Comparison of ENCODE assay signal across 18 mouse cellular contexts in genomic region chr3:105000561-105000960, GRCm38 (mm10). TPM values are rescaled to one million over a fixed set of nuclear protein-coding genes. Genes with fewer than 3 reads are reported as not detected.
DNase-seq lines count a peak whose midpoint lies in the region; ATAC-seq and TF ChIP-seq lines count a peak whose summit lies in the region.
"Had no signal": no experiment of that assay in that cellular context is flagged by ENCODE, and none has a peak within 500 bp of the region (broad histone marks: within the 10 kb centered on the region; RNA-seq: fewer than 3 reads in every experiment).

No protein-coding gene starts in this region.

- peaks cover 34% of the 10 kb centered on the region for H3K36me3 ChIP-seq in heart, embryonic 10.5 days
- no peaks in the 10 kb centered on the region for H3K36me3 ChIP-seq in CH12.LX (replicated peaks in 1 of 2; ENCODE audit: control insufficient read depth in 1 of 2, insufficient read depth in 1 of 2, low read length in 1 of 2)
- H3K36me3 ChIP-seq in forebrain, embryonic 15.5 days, result peaks cover 24% of the 10 kb centered on the region

- no peak for TF ChIP-seq RAD21 in CH12.LX (IDR thresholded peaks at IDR 0.05; ENCODE audit: low read depth, low read length)

- dilution Hi-C loops in CH12.LX (cut with MboI; ENCODE audit: extremely low pct_ligation_motif_present, extremely low pct_unique_long_range_greater_than_20kb, low sequenced_read_pairs), result no loop called here

- DNase-seq in heart, embryonic 10.5 days (ENCODE audit: low spot score), result peak; percentile 46
- no peak for DNase-seq in heart, postnatal 14 days
- DNase-seq in CH12.LX (ENCODE audit: extremely low read depth), result no peak
- peak; percentile 74 to 77 for DNase-seq in adrenal gland, postnatal 36 days
- DNase-seq in lung, postnatal 14 days, result peak; percentile 43
- DNase-seq in right cerebral cortex, postnatal 10 days (ENCODE audit: low spot score in 2 of 2), result no peak
- DNase-seq in cerebellum, adult 18-20 months, result no peak
- DNase-seq: kidney, adult 8-10 months; liver; retina, postnatal 1 day had no signal

- H3K9ac ChIP-seq in CH12.LX (ENCODE audit: insufficient read depth, low read depth), result no peak overlapping the region
- no peak overlapping the region for H3K9ac ChIP-seq in forebrain, embryonic 15.5 days (replicated peaks)
- H3K9ac ChIP-seq: embryonic facial prominence, embryonic 13.5 days; hindbrain, embryonic 12.5 days; neural tube, embryonic 13.5 days had no signal

- ATAC-seq in forebrain, embryonic 15.5 days (replicated peaks), result no peak
- ATAC-seq: forebrain, embryonic 14.5 days had no signal

- TF ChIP-seq EP300 in CH12.LX (IDR thresholded peaks at IDR 0.05; ENCODE audit: low read length), result 0 out of 2 replicates have a peak, but pooled peaks have one; percentile 10

- WGBS in heart, embryonic 10.5 days, result 85% methylated on average over 8 of the region's 8 CpGs
- WGBS in forebrain, embryonic 15.5 days, result 79% methylated on average over 8 of the region's 8 CpGs

- peaks cover 67% of the 10 kb centered on the region for H3K4me1 ChIP-seq in heart, embryonic 10.5 days
- peaks cover 0 to 7% of the 10 kb centered on the region in 2 experiments; a peak in 2 of 4 replicates for H3K4me1 ChIP-seq in CH12.LX (ENCODE audit: control insufficient read depth in 1 of 2, insufficient read depth in 2 of 2)
- peaks cover 30% of the 10 kb centered on the region for H3K4me1 ChIP-seq in forebrain, embryonic 15.5 days

- in situ Hi-C loops in CH12.LX (cut with MboI; ENCODE audit: low pct_ligation_motif_present, low pct_unique_long_range_greater_than_20kb, low sequenced_read_pairs), result no loop called here

- intact Hi-C loops in heart, postnatal 14 days (cut with DNase I), result no loop called here

- no peak overlapping the region for H3K4me3 ChIP-seq in heart, embryonic 10.5 days
- no peak overlapping the region for H3K4me3 ChIP-seq in CH12.LX (replicated peaks in 1 of 3; ENCODE audit: low read depth in 2 of 3, low read length in 2 of 3, poor library complexity in 1 of 3)
- H3K4me3 ChIP-seq in forebrain, embryonic 15.5 days, result no peak overlapping the region
- H3K4me3 ChIP-seq: embryonic facial prominence, embryonic 13.5 days; heart, embryonic 12.5 days; hindbrain, embryonic 12.5 days; neural tube, embryonic 13.5 days had no signal

- no peak for TF ChIP-seq POLR2A in CH12.LX (IDR thresholded peaks at IDR 0.05; ENCODE audit: low read depth, low read length)

- no peak for TF ChIP-seq CTCF in CH12.LX (conservative IDR thresholded peaks at IDR 0.05 in 1 of 2, IDR thresholded peaks at IDR 0.05 in 1 of 2; ENCODE audit: low read depth in 2 of 2, low read length in 2 of 2)

- H3K4me2 ChIP-seq in CH12.LX (ENCODE audit: insufficient read depth, low read depth, poor library complexity, severe bottlenecking), result no peak overlapping the region
- H3K4me2 ChIP-seq in forebrain, embryonic 15.5 days (replicated peaks), result no peak overlapping the region
- H3K4me2 ChIP-seq: embryonic facial prominence, embryonic 13.5 days; hindbrain, embryonic 12.5 days; neural tube, embryonic 13.5 days had no signal

- H3K27ac ChIP-seq in heart, embryonic 10.5 days, result peak overlapping the region; percentile 79; the same call in 1 of the 2 replicates
- H3K27ac ChIP-seq in CH12.LX (ENCODE audit: insufficient read depth, low read depth), result no peak overlapping the region
- H3K27ac ChIP-seq in forebrain, embryonic 15.5 days (replicated peaks), result no peak overlapping the region
- H3K27ac ChIP-seq: embryonic facial prominence, embryonic 13.5 days; hindbrain, embryonic 12.5 days; neural tube, embryonic 13.5 days had no signal

- no peaks in the 10 kb centered on the region for H3K9me3 ChIP-seq in heart, embryonic 10.5 days
- no peaks in the 10 kb centered on the region for H3K9me3 ChIP-seq in CH12.LX (replicated peaks; ENCODE audit: low read length)
- H3K9me3 ChIP-seq in forebrain, embryonic 15.5 days, result no peaks in the 10 kb centered on the region
- H3K9me3 ChIP-seq: embryonic facial prominence, embryonic 13.5 days; heart, embryonic 12.5 days; hindbrain, embryonic 12.5 days; neural tube, embryonic 13.5 days had no signal

- no peaks in the 10 kb centered on the region for H3K79me2 ChIP-seq in CH12.LX (replicated peaks; ENCODE audit: control insufficient read depth, extremely low read depth, insufficient read depth, poor library complexity, severe bottlenecking)

- no peaks in the 10 kb centered on the region for H3K27me3 ChIP-seq in heart, embryonic 10.5 days (ENCODE audit: insufficient read depth, poor library complexity, severe bottlenecking)
- H3K27me3 ChIP-seq in CH12.LX (replicated peaks), result no peaks in the 10 kb centered on the region
- no peaks in the 10 kb centered on the region for H3K27me3 ChIP-seq in forebrain, embryonic 15.5 days
- H3K27me3 ChIP-seq: embryonic facial prominence, embryonic 13.5 days; heart, embryonic 12.5 days; hindbrain, embryonic 12.5 days; neural tube, embryonic 13.5 days had no signal

TF ChIP-seq in CH12.LX, 34 proteins besides CTCF, POLR2A, EP300 and RAD21:
- TF ChIP-seq MXI1 (IDR thresholded peaks at IDR 0.05; ENCODE audit: low read depth, low read length) (no peak), USF2 (conservative IDR thresholded peaks at IDR 0.05; ENCODE audit: low read depth, low read length) (no peak), MAZ (IDR thresholded peaks at IDR 0.05; ENCODE audit: low read depth, low read length) (no peak)

RNA-seq across cellular contexts. Expression of gene Wnt2b, which starts 38.8 kb away (rescaled TPM):
- polyA plus RNA-seq in heart, embryonic 10.5 days (2016; fragmentation: Nextera tagmentation; extraction: Ambion mirVana), result 1.3 and 1.6 TPM in 2 replicates
- total RNA-seq in heart, postnatal 14 days (2021), result 1 to 10 TPM; 2.4 to 2.8 TPM
- total RNA-seq in CH12.LX (2012; rRNA removed) (not detected in 2 replicates), CH12.LX (2014; rRNA removed) (not detected in 2 replicates)
- 0.12 and 0.16 TPM in 2 replicates for polyA plus RNA-seq in CH12.LX (2012; ENCODE audit: insufficient read length, low read depth)
- 10 to 100 TPM; 16.0 to 16.5 TPM for total RNA-seq in adrenal gland, postnatal 36 days (2021)
- polyA plus RNA-seq in forebrain, embryonic 15.5 days (2015; fragmentation: Nextera tagmentation; extraction: Ambion mirVana), result 0.61 and 0.76 TPM in 2 replicates
- total RNA-seq: megakaryocyte progenitor cell, adult 5-6 weeks; MEL had no signal

RNA-seq across cellular contexts. Expression of gene Cttnbp2nl, which starts 52.4 kb away (rescaled TPM):
- polyA plus RNA-seq in heart, embryonic 10.5 days (2016; fragmentation: Nextera tagmentation; extraction: Ambion mirVana), result 35.9 and 37.4 TPM in 2 replicates
- 10 to 100 TPM; 30.2 to 31.3 TPM for total RNA-seq in heart, postnatal 14 days (2021)
- total RNA-seq in CH12.LX (2012; rRNA removed) (0.17 and 0.21 TPM in 2 replicates), CH12.LX (2014; rRNA removed) (0.28 and 0.43 TPM in 2 replicates)
- 0.70 and 0.78 TPM in 2 replicates for polyA plus RNA-seq in CH12.LX (2012; ENCODE audit: insufficient read length, low read depth)
- total RNA-seq in adrenal gland, postnatal 36 days (2021), result 10 to 100 TPM; 16.2 to 26.0 TPM
- 54.8 and 61.1 TPM in 2 replicates for polyA plus RNA-seq in forebrain, embryonic 15.5 days (2015; fragmentation: Nextera tagmentation; extraction: Ambion mirVana)

Comparison
In these comparisons a context has a peak if more than half of its experiments do, and no peak if none do; other contexts are left out.
1. DNase-seq: peak in heart, embryonic 10.5 days (single experiment), adrenal gland, postnatal 36 days (2 of 2) and lung, postnatal 14 days (single experiment); none in heart, postnatal 14 days (0 of 2), CH12.LX (single experiment), right cerebral cortex, postnatal 10 days (0 of 2) and cerebellum, adult 18-20 months (0 of 2).
2. RNA of gene Wnt2b, which starts 38.8 kb away (total RNA-seq): 16.0 to 16.5 TPM in adrenal gland, postnatal 36 days; 2.4 to 2.8 TPM in heart, postnatal 14 days and not detected in CH12.LX; every median in the first group is over 4 times any median in the second.
3. RNA of gene Cttnbp2nl, which starts 52.4 kb away (total RNA-seq): 30.2 to 31.3 TPM in heart, postnatal 14 days and 16.2 to 26.0 TPM in adrenal gland, postnatal 36 days; 0.17 to 0.43 TPM in CH12.LX; every median in the first group is over 10 times any median in the second.